Mouse (Mus musculus) stomach, embryonic 16.5 days (tissue): ENCODE results near the gene Pgd. TPM values are rescaled to one million over a fixed set of nuclear protein-coding genes. Genes with fewer than 3 reads are reported as not detected.

ENCODE experiments used
- ATAC-seq: fragments of 200-750 bp; cut with Nextera tagmentation; 2 replicates; pipeline ENCODE4 v1.8.0; 2017; ENCODE audit warnings: moderate number of reproducible peaks, moderate TSS enrichment; ENCODE audit not compliant: insufficient read depth, low FRiP score
- H3K27ac ChIP-seq: fragments of 300-500 bp; sonication (generic); 2 replicates; pipeline ENCODE4 v1.5.1; 2014; ENCODE audit warnings: low read length
- H3K27me3 ChIP-seq: fragments of 300-500 bp; sonication (generic); 2 replicates; pipeline ENCODE4 v1.6.1; 2014; ENCODE audit warnings: low read length, control low read depth, mixed read lengths; ENCODE audit not compliant: control insufficient read depth, insufficient read depth
- H3K36me3 ChIP-seq: fragments of 300-500 bp; sonication (generic); 2 replicates; pipeline ENCODE4 v1.6.1; 2014; ENCODE audit warnings: low read length; ENCODE audit not compliant: control insufficient read depth, insufficient read depth
- H3K4me1 ChIP-seq: fragments of 300-500 bp; sonication (generic); 2 replicates; pipeline ENCODE4 v1.6.1; 2014; ENCODE audit warnings: low read length, control low read depth, mixed read lengths; ENCODE audit not compliant: control insufficient read depth, insufficient read depth
- H3K4me2 ChIP-seq: fragments of 300-500 bp; sonication (generic); 2 replicates; pipeline ENCODE4 v1.6.1; 2014; ENCODE audit warnings: low read depth, low read length, mixed read lengths
- H3K4me3 ChIP-seq: fragments of 300-500 bp; sonication (generic); replicated peaks from 2 replicates; pipeline ENCODE4 v1.5.1; 2014; ENCODE audit warnings: mild to moderate bottlenecking, low read length
- H3K9ac ChIP-seq: fragments of 300-500 bp; sonication (generic); 2 replicates; pipeline ENCODE4 v1.6.1; 2014; ENCODE audit warnings: low read length
- H3K9me3 ChIP-seq: fragments of 300-500 bp; sonication (generic); replicated peaks from 2 replicates; pipeline ENCODE4 v1.6.1; 2016; ENCODE audit warnings: low read length, control low read depth; ENCODE audit not compliant: control insufficient read depth
- WGBS: fragments of 180-500 bp; shearing (Covaris S2); extraction: QIAGEN DNeasy Blood & Tissue Kit; methylation state at CpG from one replicate; pipeline ENCODE4 v1.1.7; 2014; 5-methylcytosine and 5-hydroxymethylcytosine counted together
- polyA plus RNA-seq: library from polyadenylated mRNA; unstranded; fragments of >200 nt; fragmentation: Nextera tagmentation; extraction: Ambion mirVana; gene quantifications from 2 replicates; pipeline ENCODE4 v1.2.1, GENCODE M21; 2015

Pgd gene
- polyA plus RNA-seq, 1 experiment from 2014 or later = 206 TPM

DNA sequence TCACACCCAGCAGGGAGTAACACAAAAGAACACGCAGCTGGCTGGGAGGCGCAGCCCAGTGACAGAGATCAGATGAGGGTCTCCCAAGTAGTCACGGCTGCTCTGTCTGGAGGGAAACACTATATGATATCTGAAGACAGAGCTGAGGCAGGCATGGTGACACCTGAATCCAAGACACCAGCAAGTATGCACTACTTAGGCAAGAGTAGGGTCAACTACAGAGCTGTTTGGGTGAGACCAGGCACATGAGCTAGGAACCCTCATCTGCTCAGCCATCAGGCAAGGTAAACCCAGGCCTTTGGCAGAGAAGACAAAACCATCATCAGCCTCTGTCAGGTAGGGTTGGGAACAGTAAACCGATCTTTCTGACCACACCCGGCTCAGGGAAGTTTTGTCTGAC is 33.2 kb downstream of the Pgd start:
- Histone ChIP-seq H3K36me3 (no peaks in the 10 kb centered on the region), H3K9ac (no peak overlapping the region), H3K4me3 (no peak overlapping the region), H3K27ac (no peak overlapping the region), H3K9me3 (no peaks in the 10 kb centered on the region), H3K4me1 (peaks cover 8% of the 10 kb centered on the region), H3K27me3 (no peaks in the 10 kb centered on the region), H3K4me2 (no peak overlapping the region)
- ATAC-seq = no peak
- WGBS = 78% methylated on average over 5 of the region's 5 CpGs

DNA sequence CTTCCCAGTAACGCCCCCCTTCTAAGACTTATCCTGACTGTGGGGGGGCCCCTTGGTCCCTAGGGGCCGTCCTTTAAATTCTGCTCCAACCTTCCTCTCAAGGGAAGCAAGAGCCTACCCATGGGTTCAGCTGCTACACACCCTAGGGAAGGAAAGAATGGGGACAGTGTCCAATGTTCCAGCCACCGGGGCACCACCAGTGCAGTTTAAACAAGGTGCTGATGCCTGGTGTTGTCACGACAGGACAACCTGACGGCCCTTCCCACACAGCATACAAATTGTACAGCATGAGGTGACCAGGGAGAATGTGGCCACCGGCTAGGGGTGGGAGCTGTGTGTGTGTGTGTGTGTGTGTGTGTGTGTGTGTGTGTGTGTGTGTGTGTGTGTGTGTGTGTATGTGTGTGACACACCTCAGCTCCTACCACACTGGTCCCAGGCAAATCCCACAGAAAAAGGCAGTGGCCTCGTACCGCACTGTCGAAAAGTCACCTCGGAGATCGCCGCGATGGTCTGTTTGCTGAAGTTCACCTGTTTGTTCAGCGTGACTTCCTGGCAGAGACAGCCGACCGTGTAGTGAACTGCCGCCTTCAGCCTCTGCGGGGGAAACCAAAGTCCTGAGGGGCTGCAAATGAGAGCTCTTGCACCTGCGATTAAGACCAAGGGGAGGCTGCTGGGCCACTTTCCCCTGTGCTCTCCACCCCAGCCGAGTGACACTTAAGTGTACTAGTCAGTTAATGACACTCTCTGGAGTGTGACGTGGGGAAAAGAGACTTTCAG is 34.6 kb downstream of the Pgd start:
- no peak overlapping the region for H3K4me2 ChIP-seq
- H3K9me3 ChIP-seq = no peaks in the 10 kb centered on the region
- WGBS = 63% methylated on average over 21 of the region's 21 CpGs
- no peak overlapping the region for H3K4me3 ChIP-seq
- no peak overlapping the region for H3K9ac ChIP-seq
- no peak for ATAC-seq
- no peaks in the 10 kb centered on the region for H3K36me3 ChIP-seq
- no peaks in the 10 kb centered on the region for H3K27me3 ChIP-seq
- peaks cover 7% of the 10 kb centered on the region for H3K4me1 ChIP-seq
- H3K27ac ChIP-seq = no peak overlapping the region

DNA sequence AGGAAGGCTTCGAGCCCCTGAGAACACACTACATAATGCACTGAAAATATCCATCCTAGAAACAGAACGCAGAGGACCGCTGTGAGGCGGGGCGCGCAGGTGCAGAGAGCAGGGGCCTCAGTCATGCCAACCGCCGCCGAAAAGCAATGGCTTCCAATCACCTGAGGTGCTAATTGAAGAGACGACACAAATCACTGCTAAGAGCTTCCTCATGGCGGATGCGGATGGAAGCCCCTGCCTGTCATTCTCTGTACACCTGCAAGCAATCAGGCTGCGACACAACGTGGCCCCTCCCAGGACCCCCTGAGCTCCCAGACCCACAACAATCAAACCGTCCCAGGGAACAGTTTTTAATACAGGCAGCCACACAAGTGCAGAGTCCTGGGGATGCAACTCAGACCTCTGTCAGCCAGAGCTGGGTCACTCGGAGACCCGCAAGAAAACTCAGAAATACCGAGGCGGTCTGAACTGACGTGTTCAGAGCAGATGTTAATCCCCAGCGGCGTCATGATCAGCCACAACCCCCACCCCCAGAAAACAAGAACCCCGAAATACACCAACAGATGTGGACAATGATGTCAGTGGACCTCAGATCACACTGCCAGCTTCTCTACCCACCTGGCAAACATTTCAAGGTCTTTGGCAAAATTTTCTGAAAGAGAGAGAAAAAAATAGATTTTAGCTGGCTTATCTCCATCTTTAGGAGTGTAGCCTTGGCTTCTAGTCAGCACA is 35.4 kb downstream of the Pgd start:
- no peak overlapping the region for H3K27ac ChIP-seq
- H3K9me3 ChIP-seq = no peaks in the 10 kb centered on the region
- H3K4me3 ChIP-seq = no peak overlapping the region
- no peaks in the 10 kb centered on the region for H3K27me3 ChIP-seq
- H3K4me1 ChIP-seq = no peaks in the 10 kb centered on the region
- H3K4me2 ChIP-seq = no peak overlapping the region
- no peak overlapping the region for H3K9ac ChIP-seq
- WGBS = 88% methylated on average over 23 of the region's 23 CpGs
- no peaks in the 10 kb centered on the region for H3K36me3 ChIP-seq
- ATAC-seq = no peak

DNA sequence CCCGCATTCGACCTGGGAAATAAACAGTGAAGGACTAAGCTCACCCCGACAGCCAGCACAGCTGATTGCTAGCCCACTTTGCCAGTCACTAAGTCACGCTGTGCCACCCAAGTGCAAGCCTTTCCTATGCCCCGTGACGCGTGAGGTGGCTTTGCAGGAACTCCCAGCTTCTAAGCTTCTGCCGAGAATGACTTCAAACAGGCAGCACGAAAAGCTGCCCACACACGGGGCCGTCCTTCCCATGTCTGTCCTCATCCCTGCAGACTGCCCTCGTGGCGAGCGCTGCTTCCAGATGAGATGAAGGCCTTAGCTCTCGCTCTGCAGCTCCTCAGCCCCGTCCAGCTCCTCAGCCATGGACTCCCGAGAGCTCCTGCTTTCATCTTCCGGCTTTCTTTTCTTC is 38.1 kb downstream of the Pgd start:
- ATAC-seq = no peak
- no peaks in the 10 kb centered on the region for H3K27me3 ChIP-seq
- 53% methylated on average over 18 of the region's 18 CpGs for WGBS
- H3K4me3 ChIP-seq = no peak overlapping the region
- H3K9ac ChIP-seq = no peak overlapping the region
- H3K4me2 ChIP-seq = no peak overlapping the region
- no peak overlapping the region for H3K27ac ChIP-seq
- H3K9me3 ChIP-seq = no peaks in the 10 kb centered on the region
- H3K4me1 ChIP-seq = no peaks in the 10 kb centered on the region
- no peaks in the 10 kb centered on the region for H3K36me3 ChIP-seq

DNA sequence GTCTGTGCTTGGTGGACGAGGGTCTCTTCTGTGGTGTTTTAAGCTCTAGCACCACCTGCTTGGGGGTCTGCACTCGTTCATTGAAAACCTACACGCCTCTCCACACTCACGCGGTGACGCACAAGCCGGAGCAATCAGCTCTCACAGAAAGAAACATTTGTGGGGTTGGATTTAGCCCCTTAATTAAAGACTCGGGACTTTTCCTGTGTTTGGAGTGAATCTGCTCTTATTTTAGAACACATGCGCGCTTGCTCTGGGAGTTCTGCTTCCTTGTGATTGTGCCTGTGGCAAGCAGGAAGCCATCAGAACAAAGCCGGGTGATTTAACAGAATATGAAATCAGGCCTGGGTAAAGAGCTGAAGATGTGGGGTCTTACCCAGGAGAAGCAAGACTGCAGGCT is 39.9 kb downstream of the Pgd start, which contains the start of gene Cort:
Gene Cort (minus strand): TSS at position 101 of the 400 bp plus-strand sequence.
- Histone ChIP-seq H3K27ac (no peak within 1 kb of the TSS), H3K27me3 (no peaks in the 10 kb centered on the region), H3K4me2 (no peak within 1 kb of the TSS), H3K9ac (no peak within 1 kb of the TSS), H3K36me3 (no peaks in the 10 kb centered on the region), H3K4me1 (no peaks in the 10 kb centered on the region), H3K4me3 (no peak within 1 kb of the TSS), H3K9me3 (no peaks in the 10 kb centered on the region)
- WGBS = 76% methylated on average over 11 of the region's 11 CpGs
- no peak for ATAC-seq

DNA sequence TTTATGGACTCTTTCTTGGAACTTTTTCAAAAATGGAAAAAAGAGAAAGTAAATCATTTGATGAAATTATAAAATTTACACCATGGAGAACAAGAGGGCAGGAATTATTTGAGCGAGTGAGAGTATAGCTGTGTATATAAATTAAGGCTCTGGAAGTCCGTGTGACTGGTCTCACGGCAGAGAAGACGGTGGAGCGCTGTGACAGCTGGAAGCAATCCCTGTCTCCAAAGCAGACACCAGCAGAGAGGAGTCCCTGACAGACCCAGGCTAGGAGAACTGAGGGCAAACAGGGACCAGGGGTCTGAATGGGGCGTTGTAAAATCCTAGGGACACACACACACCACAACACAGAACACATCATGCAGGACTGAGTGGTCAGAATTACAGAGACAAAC is 40.5 kb downstream of the Pgd start:
- Histone ChIP-seq H3K9me3 (no peaks in the 10 kb centered on the region), H3K4me1 (no peaks in the 10 kb centered on the region), H3K27me3 (no peaks in the 10 kb centered on the region), H3K4me2 (no peak overlapping the region), H3K27ac (no peak overlapping the region), H3K36me3 (no peaks in the 10 kb centered on the region), H3K4me3 (no peak overlapping the region), H3K9ac (no peak overlapping the region)
- WGBS = 43% methylated on average over 6 of the region's 6 CpGs
- ATAC-seq = no peak

DNA sequence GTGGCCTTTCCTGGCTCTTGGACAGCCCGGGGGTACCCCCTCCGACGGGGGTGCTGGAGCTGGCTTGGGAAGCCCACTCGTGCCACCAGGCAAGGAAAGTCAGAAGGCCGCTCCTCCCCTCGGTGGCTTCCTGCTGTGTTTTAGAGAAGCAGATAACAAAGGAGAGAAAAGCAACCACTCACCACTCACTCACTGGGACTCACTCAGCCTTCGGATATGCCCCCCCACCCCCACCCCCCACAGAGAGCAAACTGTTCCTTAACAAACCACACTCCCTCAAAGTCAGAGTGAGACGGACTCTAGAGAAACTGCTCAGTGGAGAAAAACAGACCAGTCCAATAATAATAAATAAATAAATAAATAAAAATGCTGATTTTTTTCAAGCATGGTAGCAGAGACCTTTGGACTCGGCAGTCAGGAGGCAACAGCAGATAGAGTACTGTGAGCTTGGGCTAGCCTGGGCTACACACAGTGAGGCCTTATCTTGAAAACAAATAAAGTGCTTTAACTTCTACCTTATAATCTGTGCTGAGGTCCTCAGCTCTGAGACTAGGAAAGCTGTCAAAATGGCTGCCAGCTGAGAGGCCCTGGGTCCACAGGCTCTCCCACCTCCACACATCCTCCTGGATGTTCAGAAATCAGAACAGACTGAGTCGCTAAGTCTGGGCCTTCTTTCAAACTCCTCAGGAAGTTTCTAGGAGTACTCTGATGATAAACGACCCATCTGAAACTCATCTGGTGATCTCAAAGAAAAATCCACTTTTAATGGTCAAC is 41.0 kb downstream of the Pgd start:
- Histone ChIP-seq H3K4me1 (no peaks in the 10 kb centered on the region), H3K9ac (no peak overlapping the region), H3K4me2 (no peak overlapping the region), H3K4me3 (no peak overlapping the region), H3K27me3 (no peaks in the 10 kb centered on the region), H3K9me3 (no peaks in the 10 kb centered on the region), H3K36me3 (no peaks in the 10 kb centered on the region), H3K27ac (no peak overlapping the region)
- WGBS = 67% methylated on average over 11 of the region's 11 CpGs
- ATAC-seq = no peak

DNA sequence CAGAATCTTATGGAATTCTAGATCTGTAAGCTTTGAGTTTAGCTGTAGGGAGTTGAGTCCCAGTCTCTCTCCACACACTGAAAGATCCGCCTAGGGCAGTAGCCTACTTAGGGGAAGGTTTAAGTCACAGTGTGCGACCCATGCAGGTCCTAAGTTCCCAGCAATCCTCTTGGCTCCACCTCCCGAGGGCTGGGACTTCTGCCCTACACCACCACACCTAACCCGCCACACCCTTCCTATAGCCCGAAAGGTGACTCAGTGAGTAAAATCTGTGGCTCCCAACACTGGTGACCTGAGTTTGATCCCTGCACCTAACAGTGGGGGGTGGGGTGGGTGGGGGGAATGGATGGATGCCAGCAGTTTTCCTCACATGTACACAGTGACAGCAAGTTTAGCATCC is 43.1 kb downstream of the Pgd start:
- WGBS = 50% methylated on average over 5 of the region's 5 CpGs
- H3K9me3 ChIP-seq = no peaks in the 10 kb centered on the region
- H3K4me1 ChIP-seq = no peaks in the 10 kb centered on the region
- H3K27me3 ChIP-seq = no peaks in the 10 kb centered on the region
- H3K36me3 ChIP-seq = no peaks in the 10 kb centered on the region
- no peak overlapping the region for H3K27ac ChIP-seq
- no peak overlapping the region for H3K9ac ChIP-seq
- no peak overlapping the region for H3K4me2 ChIP-seq
- no peak overlapping the region for H3K4me3 ChIP-seq
- ATAC-seq = peak; percentile 57; the same call in 1 of the 2 replicates
